Mouse (Mus musculus) CH12.LX (cell line): ENCODE measurements at regions not wholly inside any gene's neighbourhood (a gene's known extent, or its start where the extent isn't known, plus 50 kb on each side); places are given as distances from the start of the nearest gene placed in this dataset.
A peak's percentile ranks its signal among the peaks of the same experiment; 100 is the strongest.
"Not testable (repeated sequence)": the region's sequence is repeated elsewhere in the genome, so short reads cannot be mapped to it uniquely, and the experiment has no call there.

ENCODE experiments used
- CTCF ChIP-seq, 2 experiments: IDR thresholded peaks in 1 of 2; conservative IDR thresholded peaks in 1 of 2; 2 replicates each; pipeline ENCODE4 v1.5.1; 2011 to 2012; ENCODE audit warnings: low read depth in 2 of 2, low read length in 2 of 2, improper control_type of control experiment in 1 of 2, inconsistent platforms in 1 of 2, mild to moderate bottlenecking in 1 of 2, moderate library complexity in 1 of 2
- E2F4 ChIP-seq: IDR thresholded peaks from 2 replicates; pipeline ENCODE4 v1.6.1; 2011; ENCODE audit warnings: low read depth, low read length, improper control_type of control experiment; ENCODE audit not compliant: insufficient replicate concordance
- ETS1 ChIP-seq: conservative IDR thresholded peaks from 2 replicates; pipeline ENCODE4 v1.6.1; 2012; ENCODE audit warnings: low read depth, mild to moderate bottlenecking, inconsistent platforms, low read length, improper control_type of control experiment, moderate library complexity
- HCFC1 ChIP-seq: IDR thresholded peaks from 2 replicates; pipeline ENCODE4 v1.6.1; 2012; ENCODE audit warnings: low read depth, mild to moderate bottlenecking, inconsistent platforms, low read length, improper control_type of control experiment
- KAT2A ChIP-seq: IDR thresholded peaks from 2 replicates; pipeline ENCODE4 v1.6.1; 2012; ENCODE audit warnings: low read length, improper control_type of control experiment, inconsistent platforms; ENCODE audit not compliant: insufficient replicate concordance
- MAX ChIP-seq: IDR thresholded peaks from 2 replicates; pipeline ENCODE4 v1.6.1; 2011; ENCODE audit warnings: low read length, improper control_type of control experiment
- POLR2A ChIP-seq: IDR thresholded peaks from 2 replicates; pipeline ENCODE4 v1.6.1; 2011; ENCODE audit warnings: low read depth, mild to moderate bottlenecking, improper control_type of control experiment, low read length
- RAD21 ChIP-seq: IDR thresholded peaks from 2 replicates; pipeline ENCODE4 v1.6.1; 2011; ENCODE audit warnings: low read depth, mild to moderate bottlenecking, low read length, improper control_type of control experiment, moderate library complexity
- RCOR1 ChIP-seq: conservative IDR thresholded peaks from 2 replicates; pipeline ENCODE4 v1.6.1; 2012; ENCODE audit warnings: low read depth, mild to moderate bottlenecking, inconsistent platforms, low read length, improper control_type of control experiment
- TCF12 ChIP-seq: IDR thresholded peaks from 2 replicates; pipeline ENCODE4 v1.6.1; 2014; ENCODE audit warnings: low read depth, mild to moderate bottlenecking, inconsistent platforms, low read length, improper control_type of control experiment
- UBTF ChIP-seq: IDR thresholded peaks from 2 replicates; pipeline ENCODE4 v1.6.1; 2012; ENCODE audit warnings: low read depth, mild to moderate bottlenecking, inconsistent platforms, low read length, improper control_type of control experiment, moderate library complexity
- USF1 ChIP-seq: IDR thresholded peaks from 2 replicates; pipeline ENCODE4 v1.6.1; 2014; ENCODE audit warnings: low read depth, mild to moderate bottlenecking, inconsistent platforms, low read length, improper control_type of control experiment
- ZKSCAN1 ChIP-seq: IDR thresholded peaks from 2 replicates; pipeline ENCODE4 v1.6.1; 2012; ENCODE audit warnings: low read depth, inconsistent platforms, low read length, improper control_type of control experiment, borderline replicate concordance

DNA sequence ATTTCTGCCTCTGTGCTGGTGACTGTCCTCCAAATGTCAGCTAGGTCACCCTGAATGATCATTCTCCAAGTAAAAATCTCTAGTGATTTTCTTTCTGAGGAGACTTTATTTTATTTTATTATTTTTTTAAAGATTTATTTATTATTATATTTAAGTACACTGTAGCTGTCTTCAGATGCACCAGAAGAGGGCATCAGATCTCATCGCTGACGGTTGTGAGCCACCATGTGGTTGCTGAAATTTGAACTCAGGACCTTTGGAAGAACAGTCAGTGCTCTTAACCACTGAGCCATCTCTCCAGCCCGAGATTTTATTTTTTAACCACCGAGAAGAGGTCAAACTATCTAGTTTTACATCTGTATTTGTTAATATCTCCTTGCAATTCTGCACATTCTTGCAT is 50.5 kb upstream of the Slc44a3 start:
- not testable (repeated sequence) for TF ChIP-seq UBTF, E2F4, ETS1, MAX, USF1, KAT2A, HCFC1, POLR2A, RCOR1, ZKSCAN1, RAD21, TCF12
- TF ChIP-seq CTCF (conservative IDR thresholded peaks at IDR 0.05 in 1 of 2, IDR thresholded peaks at IDR 0.05 in 1 of 2; ENCODE audit: low read depth in 2 of 2, low read length in 2 of 2) = peak in 1 of 2 experiments; percentile 12; a peak in 1 of 4 replicates
